Mouse (Mus musculus): ENCODE measurements around the gene Gm5458.
A peak's percentile ranks its signal among the peaks of the same experiment; 100 is the strongest.
"Not testable (repeated sequence)": the region's sequence is repeated elsewhere in the genome, so short reads cannot be mapped to it uniquely, and the experiment has no call there.

Gene Gm5458

DNA sequence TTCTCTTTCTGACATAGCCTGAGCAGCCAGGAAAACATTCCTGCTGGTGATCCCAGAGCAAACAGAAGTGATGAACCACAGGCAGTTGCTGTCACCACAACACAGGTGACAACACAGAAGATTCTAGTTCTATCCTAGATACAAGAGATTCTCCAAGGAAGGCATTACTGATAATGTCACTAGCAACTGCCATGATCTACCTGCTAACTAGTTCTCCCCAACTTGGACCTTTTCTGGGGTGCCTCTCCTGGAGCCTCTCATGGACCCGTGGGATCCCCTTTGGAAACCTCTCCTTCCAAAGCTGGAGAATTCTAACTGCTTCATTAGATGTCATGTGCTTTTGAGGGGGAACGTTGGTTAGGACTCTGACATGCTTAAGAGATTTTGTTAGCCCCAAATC, at the start of gene Gm5458:
Gene Gm5458, minus strand, starts transcription at position 101 of the 400 bp plus-strand sequence.
- DNase-seq: not testable (repeated sequence)

DNA sequence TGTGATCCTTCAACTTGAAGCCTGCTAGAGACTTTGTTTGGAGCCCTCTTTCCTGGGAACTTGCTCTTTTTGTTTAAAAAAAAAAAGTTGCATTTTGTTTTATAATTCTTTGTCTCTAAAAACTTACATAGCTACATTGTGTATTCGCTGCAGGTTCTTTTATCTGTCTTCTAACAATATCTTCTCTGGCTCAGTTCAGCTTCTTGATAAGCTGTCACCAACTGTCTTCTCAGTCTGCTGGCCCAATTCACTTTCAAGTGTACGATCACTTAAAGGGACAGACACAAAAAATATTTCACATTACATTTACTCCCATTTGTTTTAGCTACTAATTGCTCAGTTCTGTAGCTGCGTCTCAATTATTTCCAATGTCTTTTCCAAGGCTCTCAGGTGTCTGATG, 43.9 kb upstream of the Gm5458 start:
- DNase-seq: no peak

DNA sequence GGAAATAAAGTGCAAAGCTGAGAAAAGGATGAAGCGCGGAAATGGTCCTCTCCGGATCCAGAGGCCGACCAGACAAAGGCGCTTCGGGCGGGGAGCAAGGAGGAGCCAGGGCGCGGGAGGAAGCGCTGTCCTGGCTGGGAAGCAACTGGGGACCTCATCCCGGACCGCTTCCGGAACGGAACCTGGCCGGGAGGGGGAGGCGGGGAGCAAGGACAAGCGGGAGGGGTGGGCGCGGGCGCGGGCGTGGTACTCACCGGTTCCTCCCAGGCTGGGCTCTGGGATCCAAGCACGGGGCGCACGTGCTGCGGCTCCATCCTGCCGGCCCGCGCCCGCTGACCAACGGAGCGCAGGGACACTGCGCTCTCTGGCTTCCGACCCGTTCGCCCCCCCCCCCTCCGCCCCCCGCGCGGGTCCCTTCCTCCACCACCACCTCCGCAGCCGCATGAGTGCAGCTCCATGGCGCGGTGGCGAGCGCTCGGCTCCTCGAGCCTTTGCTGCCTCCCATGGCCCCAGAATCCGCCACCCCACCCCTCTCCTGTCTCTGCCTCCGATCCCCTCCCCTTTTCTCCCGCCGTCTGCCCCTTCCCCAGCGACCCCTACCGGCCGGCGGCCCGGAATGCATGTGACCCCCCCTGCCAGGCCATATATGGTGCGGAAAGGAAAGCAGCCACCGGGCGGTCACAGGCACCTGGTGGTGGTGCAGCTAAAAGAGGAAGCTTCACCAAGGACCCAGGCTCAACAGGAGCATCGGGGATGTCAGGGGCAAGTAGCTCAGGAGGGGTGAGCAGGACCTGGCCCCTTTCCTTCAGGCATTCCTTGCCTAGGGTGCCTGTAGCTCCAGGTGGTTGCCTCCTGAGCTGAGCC, 17.3 kb downstream of the Gm5458 start, which contains the start of gene Gm2237:
Gene Gm2237, minus strand, starts transcription at position 332 of the 864 bp plus-strand sequence.
- peak; percentile 7 to 13 for DNase-seq

GRCm38 (mm10) chr14:19549863-19550262, 52.5 kb downstream of the Gm5458 start, which contains the start of gene Gm2244:
TSS of gene Gm2244 (minus strand) at chr14:19549963.
- not testable (repeated sequence) for DNase-seq

All from kidney, adult 8-10 months (tissue).